In genomic region chr14:54617152-54617896, GRCm38 (mm10) we compare ENCODE assay signal across 8 mouse cellular contexts. TPM values are rescaled to one million over a fixed set of nuclear protein-coding genes. Genes with fewer than 3 reads are reported as not detected.
DNase-seq lines count a peak whose midpoint lies in the region; ATAC-seq and TF ChIP-seq lines count a peak whose summit lies in the region.

No protein-coding gene starts in this region.

- H3K4me1 ChIP-seq in lung, embryonic 15.5 days = peaks cover 12% of the 10 kb centered on the region
- H3K4me1 ChIP-seq in forebrain, embryonic 16.5 days (replicated peaks; ENCODE audit: control insufficient read depth, insufficient read depth, low read length) = peaks cover 15% of the 10 kb centered on the region
- H3K4me1 ChIP-seq in liver, embryonic 14.5 days (replicated peaks; ENCODE audit: control insufficient read depth in 2 of 2, insufficient read depth in 2 of 2, low read length in 1 of 2) = peaks cover 3 to 6% of the 10 kb centered on the region in 2 experiments
- no peaks in the 10 kb centered on the region; the same call in 1 of the 2 replicates for H3K4me1 ChIP-seq in stomach, embryonic 15.5 days

- H3K9me3 ChIP-seq in lung, embryonic 15.5 days = no peaks in the 10 kb centered on the region
- no peaks in the 10 kb centered on the region for H3K9me3 ChIP-seq in forebrain, embryonic 16.5 days (ENCODE audit: control insufficient read depth, low read length)
- H3K9me3 ChIP-seq in liver, embryonic 14.5 days (ENCODE audit: control insufficient read depth, low read length) = no peaks in the 10 kb centered on the region
- no peaks in the 10 kb centered on the region for H3K9me3 ChIP-seq in stomach, embryonic 15.5 days

- peaks cover 30% of the 10 kb centered on the region for H3K36me3 ChIP-seq in lung, embryonic 15.5 days
- H3K36me3 ChIP-seq in forebrain, embryonic 16.5 days (ENCODE audit: control insufficient read depth, insufficient read depth) = no peaks in the 10 kb centered on the region
- H3K36me3 ChIP-seq in liver, embryonic 14.5 days (replicated peaks; ENCODE audit: control insufficient read depth, insufficient read depth, low read depth) = peaks cover 15% of the 10 kb centered on the region
- H3K36me3 ChIP-seq in stomach, embryonic 15.5 days = peaks cover 12% of the 10 kb centered on the region

- H3K4me3 ChIP-seq in lung, embryonic 15.5 days = peak overlapping the region; percentile 89
- peak overlapping the region; percentile 89 for H3K4me3 ChIP-seq in forebrain, embryonic 16.5 days (replicated peaks; ENCODE audit: low read length)
- H3K4me3 ChIP-seq in liver, embryonic 14.5 days (ENCODE audit: insufficient read depth in 1 of 2, low read depth in 2 of 2, low read length in 2 of 2) = peak overlapping the region; percentile 79 to 90
- H3K4me3 ChIP-seq in stomach, embryonic 15.5 days (replicated peaks) = peak overlapping the region; percentile 90

- peak; percentile 53 for TF ChIP-seq CTCF in liver, embryonic 14.5 days (IDR thresholded peaks at IDR 0.05; ENCODE audit: low read depth)

- no peak for TF ChIP-seq EP300 in liver, embryonic 14.5 days (IDR thresholded peaks at IDR 0.05; ENCODE audit: low read depth)

- peak overlapping the region; percentile 79 for H3K27ac ChIP-seq in lung, embryonic 15.5 days
- peak overlapping the region; percentile 73 for H3K27ac ChIP-seq in forebrain, embryonic 16.5 days (ENCODE audit: low read length)
- peak overlapping the region; percentile 65 for H3K27ac ChIP-seq in liver, embryonic 14.5 days
- H3K27ac ChIP-seq in stomach, embryonic 15.5 days = peak overlapping the region; percentile 53

- H3K9ac ChIP-seq in lung, embryonic 15.5 days = peak overlapping the region; percentile 87
- peak overlapping the region; percentile 90 for H3K9ac ChIP-seq in forebrain, embryonic 16.5 days (replicated peaks; ENCODE audit: low read depth, low read length)
- H3K9ac ChIP-seq in liver, embryonic 14.5 days (replicated peaks) = peak overlapping the region; percentile 91
- H3K9ac ChIP-seq in stomach, embryonic 15.5 days = peak overlapping the region; percentile 82

- H3K4me2 ChIP-seq in lung, embryonic 15.5 days = peak overlapping the region; percentile 70
- peak overlapping the region; percentile 77 for H3K4me2 ChIP-seq in forebrain, embryonic 16.5 days (ENCODE audit: low read length)
- peak overlapping the region; percentile 86 for H3K4me2 ChIP-seq in liver, embryonic 14.5 days (ENCODE audit: low read depth)
- peak overlapping the region; percentile 65 for H3K4me2 ChIP-seq in stomach, embryonic 15.5 days

- peak; percentile 52 for ATAC-seq in lung, embryonic 15.5 days (ENCODE audit: borderline replicate concordance, extremely low read depth, low FRiP score, low TSS enrichment)
- ATAC-seq in forebrain, embryonic 16.5 days = peak; percentile 55
- peak; percentile 55 for ATAC-seq in liver, embryonic 14.5 days (ENCODE audit: insufficient read depth)
- peak; percentile 28; the same call in 1 of the 2 replicates for ATAC-seq in stomach, embryonic 15.5 days (ENCODE audit: insufficient read depth, low FRiP score, low read depth)

- no peaks in the 10 kb centered on the region for H3K27me3 ChIP-seq in lung, embryonic 15.5 days
- H3K27me3 ChIP-seq in forebrain, embryonic 16.5 days (replicated peaks; ENCODE audit: control insufficient read depth, insufficient read depth, low read length) = no peaks in the 10 kb centered on the region
- no peaks in the 10 kb centered on the region for H3K27me3 ChIP-seq in liver, embryonic 14.5 days (ENCODE audit: control insufficient read depth, insufficient read depth, low read length)
- H3K27me3 ChIP-seq in stomach, embryonic 15.5 days (replicated peaks) = no peaks in the 10 kb centered on the region

- no peak for DNase-seq in lung, postnatal 14 days
- peak; percentile 47 for DNase-seq in adipocyte (ENCODE audit: low spot score)
- DNase-seq in liver, embryonic 14.5 days (ENCODE audit: low read depth in 3 of 3, low spot score in 3 of 3) = peak in 1 of 3 experiments; percentile 47
- no peak for DNase-seq in urinary bladder, adult 2 months (ENCODE audit: low spot score)
- DNase-seq in adrenal gland, adult 8-10 months = no peak

- WGBS in lung, embryonic 15.5 days = 1% methylated on average over 38 of the region's 38 CpGs
- 2% methylated on average over 38 of the region's 38 CpGs for WGBS in forebrain, embryonic 16.5 days
- under 1% methylated on average over 38 of the region's 38 CpGs for WGBS in liver, embryonic 14.5 days (ENCODE audit: insufficient replicate concordance)
- 1% methylated on average over 38 of the region's 38 CpGs for WGBS in stomach, embryonic 15.5 days

RNA-seq across cellular contexts. Expression of gene Psmb5, which starts 0.5 kb away (rescaled TPM):
- polyA plus RNA-seq in lung, embryonic 15.5 days (2015; fragmentation: Nextera tagmentation; extraction: Ambion mirVana) = 378 and 407 TPM in 2 replicates
- polyA plus RNA-seq in forebrain, embryonic 16.5 days (2015; fragmentation: Nextera tagmentation; extraction: Ambion mirVana) = 399 and 428 TPM in 2 replicates
- polyA plus RNA-seq in liver, embryonic 14.5 days (2012; rRNA removed) = 95.4 and 111 TPM in 2 replicates
- 205 and 223 TPM in 2 replicates for polyA plus RNA-seq in liver, embryonic 14.5 days (2014; fragmentation: Nextera tagmentation; extraction: Ambion mirVana)
- polyA plus RNA-seq in stomach, embryonic 15.5 days (2015; fragmentation: Nextera tagmentation; extraction: Ambion mirVana) = 370 and 382 TPM in 2 replicates
- 146 and 179 TPM in 2 replicates for polyA plus RNA-seq in urinary bladder, adult 2 months (2012; rRNA removed)
- 100 to 1,000 TPM; 254 to 479 (median 341) TPM for total RNA-seq in adrenal gland, adult 8-10 months (2022)

RNA-seq across cellular contexts. Expression of gene Psmb11, which starts 3.9 kb away (rescaled TPM):
- polyA plus RNA-seq in lung, embryonic 15.5 days (2015; fragmentation: Nextera tagmentation; extraction: Ambion mirVana) = 0.94 and 4.7 TPM in 2 replicates
- polyA plus RNA-seq in forebrain, embryonic 16.5 days (2015; fragmentation: Nextera tagmentation; extraction: Ambion mirVana) = not detected in 2 replicates
- polyA plus RNA-seq in liver, embryonic 14.5 days (2012; rRNA removed) = not detected in 2 replicates
- polyA plus RNA-seq in liver, embryonic 14.5 days (2014; fragmentation: Nextera tagmentation; extraction: Ambion mirVana) = 0.03 TPM in 1 of 2 replicates, not detected in the other
- polyA plus RNA-seq in stomach, embryonic 15.5 days (2015; fragmentation: Nextera tagmentation; extraction: Ambion mirVana) = 0.03 TPM in 2 replicates
- not detected in 2 replicates for polyA plus RNA-seq in urinary bladder, adult 2 months (2012; rRNA removed)
- not detected for total RNA-seq in adrenal gland, adult 8-10 months (2022)

RNA-seq across cellular contexts. Expression of gene 4931414P19Rik, which starts 11.5 kb away (rescaled TPM):
- 8.6 and 8.8 TPM in 2 replicates for polyA plus RNA-seq in lung, embryonic 15.5 days (2015; fragmentation: Nextera tagmentation; extraction: Ambion mirVana)
- polyA plus RNA-seq in forebrain, embryonic 16.5 days (2015; fragmentation: Nextera tagmentation; extraction: Ambion mirVana) = 6.9 and 8.3 TPM in 2 replicates
- 2.2 and 4.3 TPM in 2 replicates for polyA plus RNA-seq in liver, embryonic 14.5 days (2012; rRNA removed)
- polyA plus RNA-seq in liver, embryonic 14.5 days (2014; fragmentation: Nextera tagmentation; extraction: Ambion mirVana) = 1.1 and 1.9 TPM in 2 replicates
- 6.7 and 8.3 TPM in 2 replicates for polyA plus RNA-seq in stomach, embryonic 15.5 days (2015; fragmentation: Nextera tagmentation; extraction: Ambion mirVana)
- 9.0 and 9.4 TPM in 2 replicates for polyA plus RNA-seq in urinary bladder, adult 2 months (2012; rRNA removed)
- 1 to 10 TPM; 3.6 to 6.2 (median 5.0) TPM for total RNA-seq in adrenal gland, adult 8-10 months (2022)

RNA-seq across cellular contexts. Expression of gene Gm17606, which starts 23.4 kb away (rescaled TPM):
- polyA plus RNA-seq in lung, embryonic 15.5 days (2015; fragmentation: Nextera tagmentation; extraction: Ambion mirVana) = not detected in 2 replicates
- polyA plus RNA-seq in forebrain, embryonic 16.5 days (2015; fragmentation: Nextera tagmentation; extraction: Ambion mirVana) = 1.4 TPM in 1 of 2 replicates, not detected in the other
- not detected in 2 replicates for polyA plus RNA-seq in liver, embryonic 14.5 days (2012; rRNA removed)
- not detected in 2 replicates for polyA plus RNA-seq in liver, embryonic 14.5 days (2014; fragmentation: Nextera tagmentation; extraction: Ambion mirVana)
- polyA plus RNA-seq in stomach, embryonic 15.5 days (2015; fragmentation: Nextera tagmentation; extraction: Ambion mirVana) = not detected in 2 replicates
- not detected in 2 replicates for polyA plus RNA-seq in urinary bladder, adult 2 months (2012; rRNA removed)
- not detected for total RNA-seq in adrenal gland, adult 8-10 months (2022)

RNA-seq across cellular contexts. Expression of gene Cdh24, which starts 23.8 kb away (rescaled TPM):
- polyA plus RNA-seq in lung, embryonic 15.5 days (2015; fragmentation: Nextera tagmentation; extraction: Ambion mirVana) = 4.0 and 4.2 TPM in 2 replicates
- polyA plus RNA-seq in forebrain, embryonic 16.5 days (2015; fragmentation: Nextera tagmentation; extraction: Ambion mirVana) = 5.1 and 8.1 TPM in 2 replicates
- polyA plus RNA-seq in liver, embryonic 14.5 days (2012; rRNA removed) = 1.4 and 1.6 TPM in 2 replicates
- polyA plus RNA-seq in liver, embryonic 14.5 days (2014; fragmentation: Nextera tagmentation; extraction: Ambion mirVana) = 0.08 and 0.13 TPM in 2 replicates
- 3.7 and 4.5 TPM in 2 replicates for polyA plus RNA-seq in stomach, embryonic 15.5 days (2015; fragmentation: Nextera tagmentation; extraction: Ambion mirVana)
- 1.5 and 1.6 TPM in 2 replicates for polyA plus RNA-seq in urinary bladder, adult 2 months (2012; rRNA removed)
- total RNA-seq in adrenal gland, adult 8-10 months (2022) = 1 to 10 TPM in 2 of 4 experiments, under 1 TPM in 2; 0.46 to 2.0 (median 1.3) TPM
